Mouse (Mus musculus): ENCODE data around the gene Grm1. TPM values are rescaled to one million over a fixed set of nuclear protein-coding genes. Genes with fewer than 3 reads are reported as not detected.

Grm1 gene
- polyA plus RNA-seq, 2 experiments, result not detected

DNA sequence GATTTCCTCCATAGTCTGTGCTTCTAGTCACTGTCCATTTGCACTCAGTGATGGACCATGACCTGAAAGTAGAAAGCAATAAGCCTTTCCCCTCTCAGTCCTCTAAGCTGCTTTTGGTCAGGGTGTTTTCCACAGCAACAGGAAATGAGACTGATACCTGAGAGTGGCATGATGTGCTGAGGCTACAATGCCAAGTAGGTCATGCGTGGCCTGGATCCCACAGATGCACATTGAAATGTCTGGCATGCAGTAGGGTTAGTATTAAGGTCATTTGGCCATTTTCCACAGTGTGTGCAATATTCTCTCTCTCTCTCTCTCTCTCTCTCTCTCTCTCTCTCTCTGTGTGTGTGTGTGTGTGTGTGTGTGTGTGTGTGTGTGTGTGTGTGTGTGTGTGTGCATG, 254.8 kb downstream of the Grm1 start:
- ATAC-seq (ENCODE audit: insufficient read depth) (no peak), DNase-seq (ENCODE audit: low read depth in 3 of 3, low spot score in 3 of 3) (no peak)
- Histone ChIP-seq H3K9ac (replicated peaks) (no peak overlapping the region), H3K4me1 (replicated peaks; ENCODE audit: control insufficient read depth in 2 of 2, insufficient read depth in 2 of 2, low read length in 1 of 2) (no peaks in the 10 kb centered on the region), H3K4me2 (ENCODE audit: low read depth) (no peak overlapping the region), H3K9me3 (ENCODE audit: control insufficient read depth, low read length) (no peaks in the 10 kb centered on the region), H3K36me3 (replicated peaks; ENCODE audit: control insufficient read depth, insufficient read depth, low read depth) (no peaks in the 10 kb centered on the region), H3K27ac (no peak overlapping the region), H3K4me3 (ENCODE audit: insufficient read depth in 1 of 2, low read depth in 2 of 2, low read length in 2 of 2) (no peak overlapping the region), H3K27me3 (ENCODE audit: control insufficient read depth, insufficient read depth, low read length) (no peaks in the 10 kb centered on the region)
- 28% methylated on average over 1 of the region's 1 CpGs for WGBS (ENCODE audit: insufficient replicate concordance)
- TF ChIP-seq EP300 (IDR thresholded peaks at IDR 0.05; ENCODE audit: low read depth), result no peak
- no peak for TF ChIP-seq CTCF (IDR thresholded peaks at IDR 0.05; ENCODE audit: low read depth)

DNA sequence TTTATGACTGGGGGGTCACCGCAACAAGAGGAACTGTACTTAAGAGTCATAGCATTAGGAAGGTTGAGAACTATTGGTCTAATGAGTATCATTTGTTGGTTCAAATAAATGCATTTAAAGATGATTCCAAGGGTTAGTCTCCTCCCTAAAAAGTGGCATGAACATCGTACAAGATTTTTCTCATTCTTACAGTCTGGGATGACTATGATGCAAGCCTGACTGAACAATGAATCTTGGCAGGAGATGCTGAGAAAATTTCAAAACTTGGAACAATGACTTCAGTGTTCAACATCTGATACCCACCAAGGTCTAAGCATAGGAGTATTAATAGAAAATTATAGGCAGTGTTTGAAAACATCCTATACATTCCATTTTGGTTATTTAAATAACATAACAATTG, 264.1 kb downstream of the Grm1 start:
- Histone ChIP-seq H3K4me3 (ENCODE audit: insufficient read depth in 1 of 2, low read depth in 2 of 2, low read length in 2 of 2) (no peak overlapping the region), H3K9me3 (ENCODE audit: control insufficient read depth, low read length) (no peaks in the 10 kb centered on the region), H3K27me3 (ENCODE audit: control insufficient read depth, insufficient read depth, low read length) (no peaks in the 10 kb centered on the region), H3K9ac (replicated peaks) (no peak overlapping the region), H3K27ac (no peak overlapping the region), H3K4me1 (replicated peaks; ENCODE audit: control insufficient read depth in 2 of 2, insufficient read depth in 2 of 2, low read length in 1 of 2) (no peaks in the 10 kb centered on the region), H3K36me3 (replicated peaks; ENCODE audit: control insufficient read depth, insufficient read depth, low read depth) (no peaks in the 10 kb centered on the region), H3K4me2 (ENCODE audit: low read depth) (no peak overlapping the region)
- DNase-seq (ENCODE audit: low read depth in 3 of 3, low spot score in 3 of 3), result no peak
- WGBS (ENCODE audit: insufficient replicate concordance), result 71% methylated on average over 2 of the region's 2 CpGs
- no peak for ATAC-seq (ENCODE audit: insufficient read depth)
- TF ChIP-seq CTCF (IDR thresholded peaks at IDR 0.05; ENCODE audit: low read depth) (no peak), EP300 (IDR thresholded peaks at IDR 0.05; ENCODE audit: low read depth) (no peak)

DNA sequence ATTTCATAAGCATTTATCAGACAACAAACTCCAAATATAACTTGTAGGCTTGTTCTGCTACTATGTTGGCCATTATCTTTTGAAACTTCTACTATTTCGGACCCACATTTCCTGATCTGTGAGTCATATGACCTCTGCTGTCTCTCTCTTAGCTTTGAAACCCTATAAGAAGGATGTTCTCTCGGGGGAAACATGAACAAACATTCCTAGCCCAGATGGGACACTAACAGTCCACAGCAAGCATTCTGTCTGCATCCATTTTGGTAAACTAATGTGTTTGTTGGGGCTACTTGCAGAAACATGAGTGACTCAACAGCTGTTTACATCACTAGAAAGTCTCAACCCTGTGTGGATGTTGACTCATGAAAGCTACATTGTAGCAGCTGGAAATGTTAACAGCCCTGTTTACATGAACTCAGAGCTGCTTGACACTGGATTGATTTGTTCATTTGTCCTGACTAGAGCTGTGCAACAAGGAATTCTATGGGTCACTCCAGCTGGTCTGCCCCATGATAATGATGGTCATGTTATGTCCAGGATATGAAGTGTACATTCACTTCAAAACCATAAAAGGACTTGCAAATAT, 267.4 kb downstream of the Grm1 start:
- DNase-seq (ENCODE audit: low read depth in 3 of 3, low spot score in 3 of 3) (no peak), ATAC-seq (ENCODE audit: insufficient read depth) (no peak)
- 27% methylated on average over 2 of the region's 2 CpGs for WGBS (ENCODE audit: insufficient replicate concordance)
- H3K9me3 ChIP-seq (ENCODE audit: control insufficient read depth, low read length), result no peaks in the 10 kb centered on the region
- no peaks in the 10 kb centered on the region for H3K4me1 ChIP-seq (replicated peaks; ENCODE audit: control insufficient read depth in 2 of 2, insufficient read depth in 2 of 2, low read length in 1 of 2)
- no peaks in the 10 kb centered on the region for H3K27me3 ChIP-seq (ENCODE audit: control insufficient read depth, insufficient read depth, low read length)
- no peak overlapping the region for H3K4me2 ChIP-seq (ENCODE audit: low read depth)
- TF ChIP-seq EP300 (IDR thresholded peaks at IDR 0.05; ENCODE audit: low read depth), result no peak
- no peak for TF ChIP-seq CTCF (IDR thresholded peaks at IDR 0.05; ENCODE audit: low read depth)
- no peak overlapping the region for H3K9ac ChIP-seq (replicated peaks)
- no peak overlapping the region for H3K4me3 ChIP-seq (ENCODE audit: insufficient read depth in 1 of 2, low read depth in 2 of 2, low read length in 2 of 2)
- H3K36me3 ChIP-seq (replicated peaks; ENCODE audit: control insufficient read depth, insufficient read depth, low read depth), result no peaks in the 10 kb centered on the region
- H3K27ac ChIP-seq, result no peak overlapping the region

DNA sequence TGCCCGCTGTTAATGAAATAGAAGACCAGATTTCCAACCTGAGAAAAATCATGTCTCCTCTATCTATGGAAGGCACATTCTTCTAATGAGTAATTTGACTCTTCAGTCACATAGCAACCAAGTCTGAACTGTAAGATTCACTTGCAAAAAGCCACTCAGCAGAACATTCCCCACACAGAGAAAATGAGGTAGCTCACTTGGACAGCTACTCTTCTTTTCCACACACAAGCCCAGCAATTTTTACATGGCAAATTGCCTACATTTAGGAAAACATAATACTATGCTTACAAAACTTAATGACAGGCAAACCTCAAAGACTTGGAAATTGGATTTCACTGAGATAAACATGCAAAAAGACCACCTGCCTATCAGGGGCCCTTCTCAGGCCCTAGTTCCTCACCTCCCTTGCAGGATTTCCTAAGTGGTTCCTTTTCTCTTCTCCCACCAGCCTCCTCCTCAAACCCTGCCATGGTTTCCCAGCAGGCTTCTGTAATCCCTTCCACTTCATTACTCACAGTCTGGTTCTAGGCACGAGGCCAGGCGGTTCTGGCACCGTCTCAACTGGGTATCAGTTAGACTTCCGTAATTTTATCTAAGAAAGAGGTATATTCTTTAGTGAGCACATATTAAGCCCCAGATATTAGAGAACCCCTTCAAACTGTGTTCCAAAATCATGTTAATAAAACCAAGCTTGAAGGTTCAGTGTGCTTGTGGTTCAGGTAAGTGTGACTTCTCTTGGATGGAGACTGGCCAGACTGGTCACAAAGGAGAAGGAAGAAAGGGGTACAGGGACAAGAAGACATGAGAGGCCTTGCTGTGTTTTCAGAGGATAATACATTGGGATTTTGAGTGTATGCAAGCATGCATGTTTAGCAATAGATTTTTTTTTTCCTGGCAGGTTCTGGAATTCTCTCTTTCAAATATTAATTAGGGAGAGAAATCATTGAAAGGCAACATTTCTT, 269.1 kb downstream of the Grm1 start:
- no peak overlapping the region for H3K4me3 ChIP-seq (ENCODE audit: insufficient read depth in 1 of 2, low read depth in 2 of 2, low read length in 2 of 2)
- TF ChIP-seq CTCF (IDR thresholded peaks at IDR 0.05; ENCODE audit: low read depth) (no peak), EP300 (IDR thresholded peaks at IDR 0.05; ENCODE audit: low read depth) (no peak)
- H3K4me2 ChIP-seq (ENCODE audit: low read depth), result no peak overlapping the region
- H3K9ac ChIP-seq (replicated peaks), result no peak overlapping the region
- 57% methylated on average over 5 of the region's 5 CpGs for WGBS (ENCODE audit: insufficient replicate concordance)
- no peak for DNase-seq (ENCODE audit: low read depth in 3 of 3, low spot score in 3 of 3)
- H3K4me1 ChIP-seq (replicated peaks; ENCODE audit: control insufficient read depth in 2 of 2, insufficient read depth in 2 of 2, low read length in 1 of 2), result no peaks in the 10 kb centered on the region
- H3K36me3 ChIP-seq (replicated peaks; ENCODE audit: control insufficient read depth, insufficient read depth, low read depth), result no peaks in the 10 kb centered on the region
- H3K27ac ChIP-seq, result no peak overlapping the region
- no peak for ATAC-seq (ENCODE audit: insufficient read depth)
- no peaks in the 10 kb centered on the region for H3K9me3 ChIP-seq (ENCODE audit: control insufficient read depth, low read length)
- H3K27me3 ChIP-seq (ENCODE audit: control insufficient read depth, insufficient read depth, low read length), result no peaks in the 10 kb centered on the region

DNA sequence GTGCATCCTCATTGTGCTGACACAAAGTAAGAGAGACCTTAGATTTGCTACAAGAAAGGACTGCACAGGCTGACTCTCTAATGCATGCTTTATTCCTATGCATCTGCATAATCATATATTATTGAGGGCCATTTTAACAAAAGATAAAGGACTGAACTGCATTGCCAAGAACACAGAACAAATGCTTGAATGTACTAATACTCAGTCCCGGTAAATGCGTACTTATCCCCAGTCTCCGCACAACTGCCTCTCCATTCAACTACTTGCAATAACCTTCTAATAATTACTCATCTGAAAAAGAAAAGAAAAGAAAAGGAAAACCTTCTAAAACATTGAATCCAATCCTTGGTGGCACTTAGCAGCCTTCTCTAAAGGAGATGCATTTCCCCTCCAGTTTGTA, 272.4 kb downstream of the Grm1 start:
- 83% methylated on average over 3 of the region's 3 CpGs for WGBS (ENCODE audit: insufficient replicate concordance)
- TF ChIP-seq EP300 (IDR thresholded peaks at IDR 0.05; ENCODE audit: low read depth) (no peak), CTCF (IDR thresholded peaks at IDR 0.05; ENCODE audit: low read depth) (no peak)
- ATAC-seq (ENCODE audit: insufficient read depth), result no peak

More for the DNA sequence above, 272.4 kb downstream of the Grm1 start:
- Histone ChIP-seq H3K4me2 (ENCODE audit: low read depth) (no peak overlapping the region), H3K9me3 (ENCODE audit: control insufficient read depth, low read length) (no peaks in the 10 kb centered on the region), H3K36me3 (replicated peaks; ENCODE audit: control insufficient read depth, insufficient read depth, low read depth) (no peaks in the 10 kb centered on the region), H3K9ac (replicated peaks) (no peak overlapping the region), H3K4me3 (ENCODE audit: insufficient read depth in 1 of 2, low read depth in 2 of 2, low read length in 2 of 2) (no peak overlapping the region), H3K27ac (no peak overlapping the region), H3K27me3 (ENCODE audit: control insufficient read depth, insufficient read depth, low read length) (no peaks in the 10 kb centered on the region), H3K4me1 (replicated peaks; ENCODE audit: control insufficient read depth in 2 of 2, insufficient read depth in 2 of 2, low read length in 1 of 2) (no peaks in the 10 kb centered on the region)
- DNase-seq (ENCODE audit: low read depth in 3 of 3, low spot score in 3 of 3), result no peak
